Mouse (Mus musculus) MEL (cell line): ENCODE data around the gene Clint1. TPM values are rescaled to one million over a fixed set of nuclear protein-coding genes. Genes with fewer than 3 reads are reported as not detected.

ENCODE experiments used
- DNase-seq: peaks from one replicate; pipeline ENCODE4 v3.0.0; 2011; ENCODE audit warnings: low read depth, low spot score
- H3K27ac ChIP-seq: 2 replicates; pipeline ENCODE4 v1.5.1; 2012; ENCODE audit warnings: low read depth, mild to moderate bottlenecking, control low read depth, low read length, moderate library complexity; ENCODE audit not compliant: control insufficient read depth
- H3K27me3 ChIP-seq, 2 experiments: fragments of 150-350 bp in 1 of 2; sonication (generic) in 1 of 2; 2 replicates each; pipeline ENCODE4 v1.6.1; 2012; ENCODE audit warnings: low read length in 2 of 2, mild to moderate bottlenecking in 2 of 2, improper control_type of control experiment in 1 of 2, moderate library complexity in 1 of 2; ENCODE audit not compliant: insufficient read depth in 2 of 2, control insufficient read depth in 1 of 2
- H3K36me3 ChIP-seq, 2 experiments: 2 replicates each; pipeline ENCODE4 v1.6.1; 2012 to 2014; ENCODE audit warnings: low read length in 2 of 2, improper control_type of control experiment in 1 of 2, inconsistent platforms in 1 of 2, mild to moderate bottlenecking in 1 of 2; ENCODE audit not compliant: insufficient read depth in 2 of 2, control insufficient read depth in 1 of 2
- H3K4me1 ChIP-seq, 2 experiments: fragments of 150-350 bp in 1 of 2; sonication (generic) in 1 of 2; 2 replicates each; pipeline ENCODE4 v1.6.1; 2012; ENCODE audit warnings: low read length in 2 of 2, improper control_type of control experiment in 1 of 2, mild to moderate bottlenecking in 1 of 2; ENCODE audit not compliant: insufficient read depth in 2 of 2, control insufficient read depth in 1 of 2
- H3K4me3 ChIP-seq, 2 experiments: fragments of 150-350 bp in 1 of 2; sonication (generic) in 1 of 2; 2 replicates each; pipeline ENCODE4 v1.5.1; 2012; ENCODE audit warnings: low read depth in 2 of 2, low read length in 2 of 2, mild to moderate bottlenecking in 2 of 2, moderate library complexity in 2 of 2, control low read depth in 1 of 2, improper control_type of control experiment in 1 of 2; ENCODE audit not compliant: control insufficient read depth in 1 of 2, insufficient read depth in 1 of 2
- H3K79me2 ChIP-seq: 2 replicates; pipeline ENCODE4 v1.6.1; 2012; ENCODE audit warnings: mild to moderate bottlenecking, low read length, moderate library complexity; ENCODE audit not compliant: control insufficient read depth, poor library complexity, insufficient read depth
- H3K9ac ChIP-seq: 2 replicates; pipeline ENCODE4 v1.6.1; 2012; ENCODE audit warnings: low read depth, mild to moderate bottlenecking, control low read depth, low read length, moderate library complexity; ENCODE audit not compliant: control insufficient read depth, poor library complexity, severe bottlenecking
- H3K9me3 ChIP-seq: fragments of 150-350 bp; sonication (generic); replicated peaks from 2 replicates; pipeline ENCODE4 v1.6.1; 2012; ENCODE audit warnings: mild to moderate bottlenecking, low read length, improper control_type of control experiment, moderate library complexity; ENCODE audit not compliant: insufficient read depth
- CHD1 ChIP-seq: IDR thresholded peaks from 2 replicates; pipeline ENCODE4 v1.6.1; 2012; ENCODE audit warnings: low read depth, mild to moderate bottlenecking, inconsistent platforms, low read length, improper control_type of control experiment
- CHD2 ChIP-seq: IDR thresholded peaks from 2 replicates; pipeline ENCODE4 v1.6.1; 2011; ENCODE audit warnings: low read length, improper control_type of control experiment
- CTCF ChIP-seq, 3 experiments: IDR thresholded peaks in 2 of 3; conservative IDR thresholded peaks in 1 of 3; 2 replicates each; pipeline ENCODE4 v1.5.1; 2011 to 2012; ENCODE audit warnings: low read length in 3 of 3, low read depth in 2 of 3, mild to moderate bottlenecking in 2 of 3, improper control_type of control experiment in 1 of 3, inconsistent platforms in 1 of 3, mixed read lengths in 1 of 3, moderate library complexity in 1 of 3; ENCODE audit not compliant: control insufficient read depth in 1 of 3, insufficient read depth in 1 of 3, poor library complexity in 1 of 3, severe bottlenecking in 1 of 3
- ELF1 ChIP-seq: IDR thresholded peaks from 2 replicates; pipeline ENCODE4 v1.6.1; 2014; ENCODE audit warnings: low read depth, mild to moderate bottlenecking, inconsistent platforms, low read length, improper control_type of control experiment, moderate library complexity
- EP300 ChIP-seq, 2 experiments: IDR thresholded peaks; 2 replicates each; pipeline ENCODE4 v1.6.1; 2011; ENCODE audit warnings: improper control_type of control experiment in 2 of 2, low read length in 2 of 2, low read depth in 1 of 2, mild to moderate bottlenecking in 1 of 2
- ETS1 ChIP-seq: IDR thresholded peaks from 2 replicates; pipeline ENCODE4 v1.6.1; 2012; ENCODE audit warnings: low read depth, mild to moderate bottlenecking, inconsistent platforms, low read length, improper control_type of control experiment, moderate library complexity
- GATA1 ChIP-seq: IDR thresholded peaks from 2 replicates; pipeline ENCODE4 v1.6.1; 2011; ENCODE audit warnings: low read depth, low read length, improper control_type of control experiment
- JUND ChIP-seq: IDR thresholded peaks from 2 replicates; pipeline ENCODE4 v1.6.1; 2011; ENCODE audit warnings: low read depth, mild to moderate bottlenecking, improper control_type of control experiment, low read length
- MAFK ChIP-seq: IDR thresholded peaks from 2 replicates; pipeline ENCODE4 v1.6.1; 2011; ENCODE audit warnings: low read depth, mild to moderate bottlenecking, low read length, improper control_type of control experiment, borderline replicate concordance
- MAX ChIP-seq: IDR thresholded peaks from 2 replicates; pipeline ENCODE4 v1.6.1; 2011; ENCODE audit warnings: low read length, improper control_type of control experiment
- MEF2A ChIP-seq: IDR thresholded peaks from 2 replicates; pipeline ENCODE4 v1.6.1; 2014; ENCODE audit warnings: low read depth, mild to moderate bottlenecking, inconsistent platforms, low read length, improper control_type of control experiment; ENCODE audit not compliant: poor library complexity, insufficient replicate concordance, severe bottlenecking; ENCODE audit errors: extremely low read depth
- MXI1 ChIP-seq: IDR thresholded peaks from 2 replicates; pipeline ENCODE4 v1.6.1; 2011; ENCODE audit warnings: mild to moderate bottlenecking, low read depth, low read length, improper control_type of control experiment
- MYC ChIP-seq: IDR thresholded peaks from 2 replicates; pipeline ENCODE4 v1.6.1; 2011; ENCODE audit warnings: low read depth, mild to moderate bottlenecking, low read length, improper control_type of control experiment, moderate library complexity
- POLR2AphosphoS2 ChIP-seq: IDR thresholded peaks from 2 replicates; pipeline ENCODE4 v1.6.1; 2011; ENCODE audit warnings: low read length, improper control_type of control experiment
- SIN3A ChIP-seq: IDR thresholded peaks from 2 replicates; pipeline ENCODE4 v1.6.1; 2012; ENCODE audit warnings: low read length, improper control_type of control experiment, inconsistent platforms
- SMC3 ChIP-seq: IDR thresholded peaks from 2 replicates; pipeline ENCODE4 v1.6.1; 2011; ENCODE audit warnings: low read depth, low read length, improper control_type of control experiment
- TAL1 ChIP-seq: IDR thresholded peaks from 2 replicates; pipeline ENCODE4 v1.6.1; 2012; ENCODE audit warnings: mild to moderate bottlenecking, inconsistent platforms, low read length, moderate library complexity, mixed read lengths
- TBP ChIP-seq: IDR thresholded peaks from 2 replicates; pipeline ENCODE4 v1.8.0; 2011; ENCODE audit warnings: low read depth, low read length, improper control_type of control experiment
- TCF12 ChIP-seq: IDR thresholded peaks from 2 replicates; pipeline ENCODE4 v1.6.1; 2014; ENCODE audit warnings: low read depth, mild to moderate bottlenecking, inconsistent platforms, low read length, improper control_type of control experiment, moderate library complexity
- UBTF ChIP-seq: IDR thresholded peaks from 2 replicates; pipeline ENCODE4 v1.6.1; 2012; ENCODE audit warnings: low read depth, mild to moderate bottlenecking, inconsistent platforms, low read length, improper control_type of control experiment, moderate library complexity, borderline replicate concordance; ENCODE audit not compliant: insufficient read depth
- USF1 ChIP-seq: IDR thresholded peaks from 2 replicates; pipeline ENCODE4 v1.6.1; 2014; ENCODE audit warnings: low read depth, mild to moderate bottlenecking, inconsistent platforms, low read length, improper control_type of control experiment, moderate library complexity
- ZC3H11A ChIP-seq: IDR thresholded peaks from 2 replicates; pipeline ENCODE4 v1.6.1; 2012; ENCODE audit warnings: low read depth, mild to moderate bottlenecking, inconsistent platforms, low read length, improper control_type of control experiment
- ZKSCAN1 ChIP-seq: IDR thresholded peaks from 2 replicates; pipeline ENCODE4 v1.6.1; 2012; ENCODE audit warnings: low read depth, mild to moderate bottlenecking, inconsistent platforms, low read length, improper control_type of control experiment, moderate library complexity
- ZNF384 ChIP-seq: IDR thresholded peaks from 2 replicates; pipeline ENCODE4 v1.6.1; 2012; ENCODE audit warnings: low read depth, mild to moderate bottlenecking, inconsistent platforms, low read length, improper control_type of control experiment
- polyA plus RNA-seq, 2 experiments: library from polyadenylated mRNA; stranded (reverse) in 1 of 2; unstranded in 1 of 2; fragments of >175 nt in 1 of 2; fragments of >200 nt in 1 of 2; gene quantifications; 2 replicates each; pipeline versions ENCODE4 v1.2.1 to v1.2.4; 2012; ENCODE audit warnings: low replicate concordance in 2 of 2, low read depth in 1 of 2; ENCODE audit not compliant: insufficient read length in 2 of 2, insufficient read depth in 1 of 2, missing spikeins in 1 of 2
- total RNA-seq: library from RNA; depleted of rRNA; stranded (reverse); fragments of 300-350 nt; gene quantifications from 2 replicates; pipeline ENCODE4 v1.2.3, GENCODE M21; 2012

Clint1 gene
- total and polyA plus RNA-seq, 3 experiments, result 58.5 to 184 (median 102) TPM

- Histone ChIP-seq H3K4me1 (peaks cover 33 to 38% of the 10 kb centered on the region in 2 experiments), H3K9me3 (no peaks in the 10 kb centered on the region), H3K27me3 (peaks cover 0 to 2% of the 10 kb centered on the region in 2 experiments; a peak in 1 of 4 replicates), H3K4me3 (peak overlapping the region in 1 of 2 experiments; percentile 66; a peak in 1 of 4 replicates), H3K9ac (peak overlapping the region; percentile 97), H3K36me3 (peaks cover 16 to 62% of the 10 kb centered on the region in 2 experiments), H3K27ac (peak overlapping the region; percentile 94), H3K79me2 (peaks cover 63% of the 10 kb centered on the region)
- peak; percentile 79 for DNase-seq
- TF ChIP-seq MXI1 (no peak; the same call in 1 of the 2 replicates), JUND (no peak), GATA1 (peak; percentile 53), SIN3A (peak; percentile 37; the same call in 1 of the 2 replicates), ETS1 (peak; percentile 15; the same call in 1 of the 2 replicates), EP300 (IDR thresholded peaks at IDR 0.05; ENCODE audit: low read depth in 1 of 2, low read length in 2 of 2) (0 out of 4 replicates have a peak, but pooled peaks of 1 of the 2 experiments have one; percentile 44)
These were observed 2.1 kb downstream of the Clint1 start for GRCm38 (mm10) chr11:45853916-45854315.

GRCm38 (mm10) chr11:45854381-45854780, 2.5 kb downstream of the Clint1 start:
- Histone ChIP-seq H3K27ac (peak overlapping the region; percentile 94), H3K36me3 (peaks cover 21 to 64% of the 10 kb centered on the region in 2 experiments), H3K4me1 (peaks cover 33 to 38% of the 10 kb centered on the region in 2 experiments)

DNA sequence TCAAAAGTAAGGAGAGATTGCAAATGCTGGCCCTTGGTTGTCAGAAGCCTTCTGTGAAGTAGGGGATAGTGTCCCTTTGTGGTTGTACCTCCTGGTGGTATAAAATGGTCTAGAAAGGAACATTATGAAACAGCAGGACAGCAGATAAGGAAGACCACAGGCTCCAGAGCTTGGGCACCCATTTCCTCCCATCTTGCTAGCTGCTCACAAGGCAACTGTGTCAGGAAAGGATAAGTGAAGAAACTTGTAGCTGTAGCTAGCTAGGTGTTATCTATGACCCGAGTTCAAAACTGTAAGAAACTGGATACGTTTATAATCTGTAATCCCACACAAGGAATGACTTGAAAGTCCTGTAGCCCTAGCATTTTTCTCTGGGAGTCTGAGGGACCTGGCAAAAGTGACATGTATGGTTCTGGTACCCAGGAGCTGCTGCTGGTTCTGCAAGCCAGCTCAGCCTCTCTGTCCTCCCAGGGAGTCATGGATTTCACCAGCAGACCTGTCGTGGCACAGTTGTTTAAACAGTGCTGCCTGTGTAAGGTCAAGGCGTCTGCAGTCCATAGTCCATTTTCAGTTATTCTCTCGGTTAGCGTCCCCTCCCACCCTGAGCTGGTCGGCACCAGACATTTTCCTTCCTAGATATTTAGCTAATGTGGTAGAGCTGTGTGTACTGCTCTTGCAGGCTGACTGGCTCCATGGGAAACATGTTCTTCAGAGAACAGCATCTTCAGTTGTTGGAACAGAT, 3.7 kb downstream of the Clint1 start:
- peaks cover 26 to 67% of the 10 kb centered on the region in 2 experiments for H3K36me3 ChIP-seq
- DNase-seq, result peak; percentile 93
- H3K4me1 ChIP-seq, result peaks cover 33 to 36% of the 10 kb centered on the region in 2 experiments
- H3K27me3 ChIP-seq, result no peaks in the 10 kb centered on the region
- peak overlapping the region; percentile 2 to 39 for H3K4me3 ChIP-seq
- H3K27ac ChIP-seq, result peak overlapping the region; percentile 94
- H3K9ac ChIP-seq, result peak overlapping the region; percentile 97
- peaks cover 77% of the 10 kb centered on the region for H3K79me2 ChIP-seq
- no peaks in the 10 kb centered on the region for H3K9me3 ChIP-seq
- TF ChIP-seq MYC, result no peak
- TF ChIP-seq ZKSCAN1, result no peak
- peak; percentile 94 for TF ChIP-seq TAL1
- no peak for TF ChIP-seq MAX
- TF ChIP-seq JUND, result 0 out of 2 replicates have a peak, but pooled peaks have one; percentile 35
- TF ChIP-seq ZNF384, result no peak
- TF ChIP-seq ETS1, result peak; percentile 59; the same call in 1 of the 2 replicates
- peak; percentile 97 for TF ChIP-seq GATA1
- TF ChIP-seq SMC3, result no peak
- TF ChIP-seq TBP, result peak; percentile 48; the same call in 1 of the 2 replicates
- no peak for TF ChIP-seq MEF2A
- 0 out of 2 replicates have a peak, but pooled peaks have one; percentile 16 for TF ChIP-seq UBTF
- TF ChIP-seq SIN3A, result peak; percentile 69; the same call in 1 of the 2 replicates
- peak in 2 of 3 experiments; percentile 8 to 27; a peak in 1 of 6 replicates for TF ChIP-seq CTCF (IDR thresholded peaks at IDR 0.05 in 2 of 3, conservative IDR thresholded peaks at IDR 0.05 in 1 of 3; ENCODE audit: control insufficient read depth in 1 of 3, insufficient read depth in 1 of 3, low read depth in 2 of 3, low read length in 3 of 3, poor library complexity in 1 of 3, severe bottlenecking in 1 of 3)
- peak; percentile 76 for TF ChIP-seq TCF12

More at GRCm38 (mm10) chr11:45854381-45854780, 2.5 kb downstream of the Clint1 start:
- peaks cover 65% of the 10 kb centered on the region for H3K79me2 ChIP-seq
- peak overlapping the region in 1 of 2 experiments; percentile 3; a peak in 1 of 4 replicates for H3K4me3 ChIP-seq
- peaks cover 0 to 2% of the 10 kb centered on the region in 2 experiments; a peak in 1 of 4 replicates for H3K27me3 ChIP-seq
- no peaks in the 10 kb centered on the region for H3K9me3 ChIP-seq
- peak overlapping the region; percentile 97 for H3K9ac ChIP-seq
- DNase-seq, result peak; percentile 40
- TF ChIP-seq ZC3H11A, result no peak
- no peak for TF ChIP-seq TAL1
- no peak for TF ChIP-seq ZKSCAN1
- TF ChIP-seq ETS1, result no peak
- peak; percentile 25; the same call in 1 of the 2 replicates for TF ChIP-seq MXI1
- no peak for TF ChIP-seq CHD2
- no peak for TF ChIP-seq MAFK
- no peak for TF ChIP-seq USF1
- peak; percentile 8; the same call in 1 of the 2 replicates for TF ChIP-seq POLR2AphosphoS2
- no peak for TF ChIP-seq CTCF (IDR thresholded peaks at IDR 0.05 in 2 of 3, conservative IDR thresholded peaks at IDR 0.05 in 1 of 3; ENCODE audit: control insufficient read depth in 1 of 3, insufficient read depth in 1 of 3, low read depth in 2 of 3, low read length in 3 of 3, poor library complexity in 1 of 3, severe bottlenecking in 1 of 3)
- TF ChIP-seq ELF1, result no peak
- TF ChIP-seq CHD1, result 0 out of 2 replicates have a peak, but pooled peaks have one; percentile 15
- TF ChIP-seq MAX, result no peak
